Mouse (Mus musculus): ENCODE measurements at regions not wholly inside any gene's neighbourhood (a gene's known extent, or its start where the extent isn't known, plus 50 kb on each side); places are given as distances from the start of the nearest gene placed in this dataset.

DNA sequence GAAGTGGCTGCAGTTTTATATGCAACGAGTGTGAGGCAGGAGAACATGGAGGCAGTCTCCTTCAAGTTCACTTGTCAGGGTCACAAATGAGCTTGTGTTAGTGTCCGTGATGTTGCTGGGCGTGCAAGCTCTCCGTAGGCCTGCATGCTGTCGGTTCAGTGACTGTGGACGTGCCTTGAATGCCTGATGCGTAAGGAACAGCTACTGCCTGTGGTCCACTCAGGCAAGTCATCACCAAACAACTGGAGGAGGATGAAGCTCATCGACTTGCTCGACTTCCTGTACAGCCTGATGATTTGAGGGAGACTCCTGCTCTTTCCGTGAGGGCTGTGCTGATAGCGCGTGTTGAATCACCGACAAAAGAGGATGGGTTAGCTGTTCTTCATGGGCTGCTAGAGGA lies 281.9 kb upstream of the Cnr1 start:
- TF ChIP-seq CTCF (IDR thresholded peaks at IDR 0.05; ENCODE audit: low read depth, low read length) = no peak
- TF ChIP-seq POLR2A (IDR thresholded peaks at IDR 0.05; ENCODE audit: borderline replicate concordance, low read depth, low read length) = no peak

All from bone marrow macrophage, adult 2 months (primary cell).